In genomic region chr2:118549507-118550473, GRCm38 (mm10) we compare ENCODE assay signal across 8 mouse cellular contexts. TPM values are rescaled to one million over a fixed set of nuclear protein-coding genes. Genes with fewer than 3 reads are reported as not detected.
DNase-seq lines count a peak whose midpoint lies in the region; ATAC-seq lines count a peak whose summit lies in the region.

Gene Bmf (minus strand): TSS chr2:118549687.

- peak within 1 kb of the TSS; percentile 86 for H3K9ac ChIP-seq in embryonic facial prominence, embryonic 13.5 days
- H3K9ac ChIP-seq in midbrain, embryonic 12.5 days (replicated peaks) = peak within 1 kb of the TSS; percentile 83

- DNase-seq in adrenal gland, postnatal 36 days = peak; percentile 99
- DNase-seq in heart, adult 11 months = peak; percentile 100
- peak; percentile 99 for DNase-seq in kidney, adult 11 months
- peak; percentile 97 for DNase-seq in limb, embryonic 10.5 days (ENCODE audit: low spot score)
- peak; percentile 98 for DNase-seq in skeletal muscle tissue, adult 2 months (ENCODE audit: low read depth, low spot score)

- H3K4me1 ChIP-seq in embryonic facial prominence, embryonic 13.5 days = peaks cover 47% of the 10 kb centered on the region
- H3K4me1 ChIP-seq in limb, embryonic 10.5 days = peaks cover 51% of the 10 kb centered on the region
- H3K4me1 ChIP-seq in midbrain, embryonic 12.5 days = peaks cover 50% of the 10 kb centered on the region

- ATAC-seq in embryonic facial prominence, embryonic 13.5 days (ENCODE audit: insufficient number of reproducible peaks, insufficient read depth, low FRiP score, low TSS enrichment, low read depth) = peak; percentile 78
- peak; percentile 91 for ATAC-seq in midbrain, embryonic 12.5 days (ENCODE audit: low FRiP score, low read depth)
- ATAC-seq in activated CD4-positive, CD25-positive, alpha-beta regulatory T cell, adult 4 months = no peak

- peak within 1 kb of the TSS; percentile 91 for H3K4me2 ChIP-seq in embryonic facial prominence, embryonic 13.5 days
- peak within 1 kb of the TSS; percentile 94 for H3K4me2 ChIP-seq in midbrain, embryonic 12.5 days (replicated peaks)

- no peaks in the 10 kb centered on the region for H3K27me3 ChIP-seq in embryonic facial prominence, embryonic 13.5 days
- H3K27me3 ChIP-seq in limb, embryonic 10.5 days (ENCODE audit: low read depth, poor library complexity, severe bottlenecking) = peaks cover 16% of the 10 kb centered on the region; the same call in 1 of the 2 replicates
- H3K27me3 ChIP-seq in midbrain, embryonic 12.5 days = peaks cover 34% of the 10 kb centered on the region

- no peaks in the 10 kb centered on the region for H3K9me3 ChIP-seq in embryonic facial prominence, embryonic 13.5 days
- no peaks in the 10 kb centered on the region for H3K9me3 ChIP-seq in limb, embryonic 10.5 days (replicated peaks)
- H3K9me3 ChIP-seq in midbrain, embryonic 12.5 days = no peaks in the 10 kb centered on the region

- peak within 1 kb of the TSS; percentile 88 for H3K4me3 ChIP-seq in embryonic facial prominence, embryonic 13.5 days
- peak within 1 kb of the TSS; percentile 94 for H3K4me3 ChIP-seq in limb, embryonic 10.5 days
- H3K4me3 ChIP-seq in midbrain, embryonic 12.5 days = peak within 1 kb of the TSS; percentile 83

- H3K27ac ChIP-seq in embryonic facial prominence, embryonic 13.5 days = peak within 1 kb of the TSS; percentile 76
- peak within 1 kb of the TSS; percentile 90 for H3K27ac ChIP-seq in limb, embryonic 10.5 days
- H3K27ac ChIP-seq in midbrain, embryonic 12.5 days (replicated peaks) = 0 out of 2 replicates have a peak within 1 kb of the TSS, but pooled peaks have one; percentile 20

- H3K36me3 ChIP-seq in embryonic facial prominence, embryonic 13.5 days = no peaks in the 10 kb centered on the region
- H3K36me3 ChIP-seq in limb, embryonic 10.5 days = no peaks in the 10 kb centered on the region; the same call in 1 of the 2 replicates
- no peaks in the 10 kb centered on the region for H3K36me3 ChIP-seq in midbrain, embryonic 12.5 days

- 2% methylated on average over 45 of the region's 45 CpGs for WGBS in embryonic facial prominence, embryonic 13.5 days
- WGBS in limb, embryonic 10.5 days = 1% methylated on average over 45 of the region's 45 CpGs
- WGBS in midbrain, embryonic 12.5 days = 2% methylated on average over 45 of the region's 45 CpGs

RNA-seq across cellular contexts. Expression of gene Bmf, which starts in this region (rescaled TPM):
- 10 to 100 TPM; 10.9 to 14.1 TPM for total RNA-seq in adrenal gland, postnatal 36 days (2021)
- polyA plus RNA-seq in embryonic facial prominence, embryonic 13.5 days (2015; fragmentation: Nextera tagmentation; extraction: Ambion mirVana) = 4.1 and 4.3 TPM in 2 replicates
- 4.2 and 5.5 TPM in 2 replicates for polyA plus RNA-seq in limb, embryonic 10.5 days (2016; fragmentation: Nextera tagmentation; extraction: Ambion mirVana)
- 2.1 and 4.1 TPM in 2 replicates for polyA plus RNA-seq in midbrain, embryonic 12.5 days (2016; fragmentation: Nextera tagmentation; extraction: Ambion mirVana)
- under 1 TPM; 0.18 to 0.19 TPM for polyA plus RNA-seq in activated CD4-positive, CD25-positive, alpha-beta regulatory T cell, adult 4 months (2017; shearing (Covaris generic))

Comparison
In these comparisons a context has a peak if more than half of its experiments do, and no peak if none do; other contexts are left out.
1. H3K27ac ChIP-seq: peak in every context shown above with its lines; median percentile 90 in limb, embryonic 10.5 days; 76 in embryonic facial prominence, embryonic 13.5 days; 20 in midbrain, embryonic 12.5 days.